ENCODE assay signal across 8 mouse cellular contexts in genomic region chr11:74831191-74831605, GRCm38 (mm10). TPM values are rescaled to one million over a fixed set of nuclear protein-coding genes. Genes with fewer than 3 reads are reported as not detected.
DNase-seq lines count a peak whose midpoint lies in the region; ATAC-seq and TF ChIP-seq lines count a peak whose summit lies in the region.

No protein-coding gene starts in this region.

- H3K36me3 ChIP-seq in forebrain, embryonic 15.5 days: no peaks in the 10 kb centered on the region
- no peaks in the 10 kb centered on the region for H3K36me3 ChIP-seq in liver, embryonic 14.5 days (replicated peaks; ENCODE audit: control insufficient read depth, insufficient read depth, low read depth)
- H3K36me3 ChIP-seq in neural tube, embryonic 12.5 days: no peaks in the 10 kb centered on the region

- peaks cover 17% of the 10 kb centered on the region for H3K4me1 ChIP-seq in brown adipose tissue, adult 24 weeks (ENCODE audit: control insufficient read depth, insufficient read depth, insufficient read length, low read length)
- peaks cover 43% of the 10 kb centered on the region for H3K4me1 ChIP-seq in forebrain, embryonic 15.5 days
- peaks cover 31 to 54% of the 10 kb centered on the region in 2 experiments for H3K4me1 ChIP-seq in liver, embryonic 14.5 days (replicated peaks; ENCODE audit: control insufficient read depth in 2 of 2, insufficient read depth in 2 of 2, low read length in 1 of 2)
- peaks cover 34% of the 10 kb centered on the region for H3K4me1 ChIP-seq in neural tube, embryonic 12.5 days

- TF ChIP-seq EP300 in liver, embryonic 14.5 days (IDR thresholded peaks at IDR 0.05; ENCODE audit: low read depth): no peak

- H3K9me3 ChIP-seq in forebrain, embryonic 15.5 days: no peaks in the 10 kb centered on the region
- no peaks in the 10 kb centered on the region for H3K9me3 ChIP-seq in liver, embryonic 14.5 days (ENCODE audit: control insufficient read depth, low read length)
- no peaks in the 10 kb centered on the region for H3K9me3 ChIP-seq in neural tube, embryonic 12.5 days

- intact Hi-C loops in left cerebral cortex, postnatal 4 days (cut with DNase I): no loop called here

- under 1% methylated on average over 35 of the region's 35 CpGs for WGBS in forebrain, embryonic 15.5 days
- WGBS in liver, embryonic 14.5 days (ENCODE audit: insufficient replicate concordance): under 1% methylated on average over 35 of the region's 35 CpGs
- under 1% methylated on average over 35 of the region's 35 CpGs for WGBS in neural tube, embryonic 12.5 days

- H3K9ac ChIP-seq in forebrain, embryonic 15.5 days (replicated peaks): peak overlapping the region; percentile 94
- H3K9ac ChIP-seq in liver, embryonic 14.5 days (replicated peaks): peak overlapping the region; percentile 66
- H3K9ac ChIP-seq in neural tube, embryonic 12.5 days: peak overlapping the region; percentile 92

- H3K4me3 ChIP-seq in brown adipose tissue, adult 24 weeks (ENCODE audit: insufficient read depth, low read depth, low read length): peak overlapping the region; percentile 77
- H3K4me3 ChIP-seq in forebrain, embryonic 15.5 days: peak overlapping the region; percentile 76
- peak overlapping the region; percentile 69 to 84 for H3K4me3 ChIP-seq in liver, embryonic 14.5 days (ENCODE audit: insufficient read depth in 1 of 2, low read depth in 2 of 2, low read length in 2 of 2)
- peak overlapping the region; percentile 89 for H3K4me3 ChIP-seq in neural tube, embryonic 12.5 days

- peak overlapping the region; percentile 52 for H3K27ac ChIP-seq in brown adipose tissue, adult 24 weeks (replicated peaks; ENCODE audit: low read depth, low read length)
- H3K27ac ChIP-seq in forebrain, embryonic 15.5 days (replicated peaks): peak overlapping the region; percentile 94
- peak overlapping the region; percentile 91 for H3K27ac ChIP-seq in liver, embryonic 14.5 days
- H3K27ac ChIP-seq in neural tube, embryonic 12.5 days: peak overlapping the region; percentile 88

- peak; percentile 60 for DNase-seq in left cerebral cortex, postnatal 4 days
- no peak for DNase-seq in left cerebral cortex, adult 11 months (ENCODE audit: low spot score)
- peak; percentile 78 for DNase-seq in induced T-regulatory cell, adult 2 months (ENCODE audit: low read depth)
- DNase-seq in liver, embryonic 14.5 days (ENCODE audit: low read depth in 3 of 3, low spot score in 3 of 3): peak in 1 of 3 experiments; percentile 51
- DNase-seq in thymus, postnatal 36 days: peak; percentile 52 to 70

- no peak for TF ChIP-seq CTCF in liver, embryonic 14.5 days (IDR thresholded peaks at IDR 0.05; ENCODE audit: low read depth)

- H3K27me3 ChIP-seq in forebrain, embryonic 15.5 days: no peaks in the 10 kb centered on the region
- no peaks in the 10 kb centered on the region for H3K27me3 ChIP-seq in liver, embryonic 14.5 days (ENCODE audit: control insufficient read depth, insufficient read depth, low read length)
- peaks cover 4% of the 10 kb centered on the region; the same call in 1 of the 2 replicates for H3K27me3 ChIP-seq in neural tube, embryonic 12.5 days (replicated peaks)

- ATAC-seq in forebrain, embryonic 15.5 days (replicated peaks): no peak
- no peak for ATAC-seq in liver, embryonic 14.5 days (ENCODE audit: insufficient read depth)
- peak; percentile 3 for ATAC-seq in neural tube, embryonic 12.5 days (ENCODE audit: low FRiP score, low read depth)

- peak overlapping the region; percentile 90 for H3K4me2 ChIP-seq in forebrain, embryonic 15.5 days (replicated peaks)
- H3K4me2 ChIP-seq in liver, embryonic 14.5 days (ENCODE audit: low read depth): peak overlapping the region; percentile 100
- H3K4me2 ChIP-seq in neural tube, embryonic 12.5 days (replicated peaks): peak overlapping the region; percentile 90

RNA-seq across cellular contexts. Expression of gene Mnt, which starts 0.5 kb away (rescaled TPM):
- 10 to 100 TPM; 36.7 to 36.8 TPM for total RNA-seq in left cerebral cortex, postnatal 4 days (2021)
- polyA plus RNA-seq in brown adipose tissue, adult 24 weeks (2012; ENCODE audit: insufficient read depth, insufficient read length, missing spikeins): 5.6 and 6.2 TPM in 2 replicates
- 10.0 and 10.1 TPM in 2 replicates for polyA plus RNA-seq in forebrain, embryonic 15.5 days (2015; fragmentation: Nextera tagmentation; extraction: Ambion mirVana)
- 2.5 TPM in 2 replicates for polyA plus RNA-seq in liver, embryonic 14.5 days (2012; rRNA removed)
- polyA plus RNA-seq in liver, embryonic 14.5 days (2014; fragmentation: Nextera tagmentation; extraction: Ambion mirVana): 1.0 and 1.2 TPM in 2 replicates
- polyA plus RNA-seq in neural tube, embryonic 12.5 days (2016; fragmentation: Nextera tagmentation; extraction: Ambion mirVana): 7.8 and 9.0 TPM in 2 replicates
